In the genomic region with DNA sequence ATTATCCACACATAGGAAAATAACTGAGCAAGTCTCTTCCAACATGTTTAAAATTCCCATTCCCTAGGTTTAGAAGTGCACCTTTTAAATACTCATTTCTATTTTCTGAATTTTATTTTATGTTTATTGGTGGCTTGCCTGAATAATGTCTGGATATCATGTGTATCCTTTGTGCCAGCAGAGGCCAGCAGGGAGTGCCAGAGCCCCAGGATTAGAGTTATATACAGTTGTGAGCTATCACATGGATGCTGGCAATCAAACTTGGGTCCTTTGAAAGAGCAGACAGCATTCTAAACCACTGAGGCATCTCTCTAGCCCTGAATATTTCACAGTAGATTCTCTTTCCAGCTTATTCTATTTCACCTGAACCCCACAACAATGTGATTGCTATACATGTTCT, we compare ENCODE assay signal across 17 mouse cellular contexts.
"Had no signal": no experiment of that assay in that cellular context is flagged by ENCODE, and none has a peak within 500 bp of the region (broad histone marks: within the 10 kb centered on the region; RNA-seq: fewer than 3 reads in every experiment).

No protein-coding gene starts in this region.

- H3K27me3 ChIP-seq: limb, embryonic 12.5 days; midbrain, embryonic 15.5 days; neural tube, embryonic 13.5 days; stomach, embryonic 15.5 days had no signal

- H3K9me3 ChIP-seq: limb, embryonic 12.5 days; liver, embryonic 13.5 days; midbrain, embryonic 15.5 days; stomach, embryonic 15.5 days had no signal

- H3K27ac ChIP-seq: limb, embryonic 12.5 days; liver, embryonic 13.5 days; midbrain, embryonic 15.5 days; neural tube, embryonic 13.5 days; stomach, embryonic 15.5 days had no signal

- ATAC-seq: lung, postnatal 0 days; midbrain, embryonic 15.5 days had no signal

- H3K36me3 ChIP-seq: limb, embryonic 12.5 days; liver, embryonic 13.5 days; midbrain, embryonic 15.5 days; neural tube, embryonic 13.5 days; stomach, embryonic 15.5 days had no signal

- H3K4me1 ChIP-seq: stomach, embryonic 15.5 days had no signal

- H3K4me2 ChIP-seq: limb, embryonic 12.5 days; liver, embryonic 13.5 days; midbrain, embryonic 11.5 days; midbrain, embryonic 15.5 days; neural tube, embryonic 13.5 days; stomach, embryonic 15.5 days had no signal

- H3K9ac ChIP-seq: limb, embryonic 12.5 days; liver, embryonic 13.5 days; midbrain, embryonic 15.5 days; neural tube, embryonic 13.5 days; stomach, embryonic 15.5 days had no signal

- DNase-seq: kidney, adult 11 months; kidney, postnatal 14 days; layer of hippocampus, postnatal 36 days; liver, embryonic 13.5 days; lung, adult 2 months; lung, postnatal 36 days; retina, postnatal 1 day; right cerebral cortex, postnatal 4 days; spleen, adult 18-20 months; thymus, adult 2 months; thymus, postnatal 36 days had no signal

- H3K4me3 ChIP-seq: limb, embryonic 12.5 days; liver, embryonic 13.5 days; midbrain, embryonic 15.5 days; neural tube, embryonic 13.5 days; stomach, embryonic 15.5 days had no signal
